Mouse (Mus musculus): ENCODE data around the gene Smarca2.

- TF ChIP-seq CTCF (IDR thresholded peaks at IDR 0.05; ENCODE audit: low read depth, low read length) (no peak), GATA1 (IDR thresholded peaks at IDR 0.05; ENCODE audit: borderline replicate concordance, low read length) (no peak), TAL1 (conservative IDR thresholded peaks at IDR 0.05; ENCODE audit: low read depth, low read length) (no peak), POLR2AphosphoS5 (IDR thresholded peaks at IDR 0.05; ENCODE audit: insufficient replicate concordance, low read depth, low read length) (no peak), GATA2 (IDR thresholded peaks at IDR 0.05; ENCODE audit: borderline replicate concordance, low read depth, low read length) (no peak)
Observed at GRCm38 (mm10) chr19:26568236-26568635, 36.6 kb upstream of the Smarca2 start.

Data from G1E (cell line).